Mouse (Mus musculus) mesoderm, embryonic 11.5 days (tissue): ENCODE results near the gene Fam71a.

Experiments used
- DNase-seq: peaks from one replicate; pipeline ENCODE4 v3.0.0-alpha.2; 2012; ENCODE audit warnings: low read depth, low spot score

Gene Fam71a

GRCm38 (mm10) chr1:191123696-191124095 is 40.9 kb downstream of the Fam71a start:
- DNase-seq = no peak

DNA sequence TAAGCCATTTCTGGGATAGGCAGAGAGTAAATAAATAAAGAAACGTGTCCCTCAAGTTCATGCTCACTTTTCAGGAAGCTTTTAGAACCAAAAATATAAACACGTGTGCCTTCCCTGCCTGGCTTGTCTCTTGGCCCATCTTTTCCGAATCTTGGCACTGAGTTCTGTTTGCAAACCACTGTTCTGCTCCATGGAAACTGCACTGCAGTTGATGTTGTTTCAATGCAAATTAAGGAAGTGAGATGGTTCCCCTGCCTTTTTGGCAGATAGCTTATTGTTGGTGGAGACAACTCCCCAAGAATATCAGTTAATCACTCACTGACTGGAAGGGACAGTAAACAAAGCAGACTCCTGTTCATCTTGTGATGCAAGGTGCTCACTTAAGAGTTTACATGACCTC is 41.9 kb downstream of the Fam71a start:
- DNase-seq = no peak

DNA sequence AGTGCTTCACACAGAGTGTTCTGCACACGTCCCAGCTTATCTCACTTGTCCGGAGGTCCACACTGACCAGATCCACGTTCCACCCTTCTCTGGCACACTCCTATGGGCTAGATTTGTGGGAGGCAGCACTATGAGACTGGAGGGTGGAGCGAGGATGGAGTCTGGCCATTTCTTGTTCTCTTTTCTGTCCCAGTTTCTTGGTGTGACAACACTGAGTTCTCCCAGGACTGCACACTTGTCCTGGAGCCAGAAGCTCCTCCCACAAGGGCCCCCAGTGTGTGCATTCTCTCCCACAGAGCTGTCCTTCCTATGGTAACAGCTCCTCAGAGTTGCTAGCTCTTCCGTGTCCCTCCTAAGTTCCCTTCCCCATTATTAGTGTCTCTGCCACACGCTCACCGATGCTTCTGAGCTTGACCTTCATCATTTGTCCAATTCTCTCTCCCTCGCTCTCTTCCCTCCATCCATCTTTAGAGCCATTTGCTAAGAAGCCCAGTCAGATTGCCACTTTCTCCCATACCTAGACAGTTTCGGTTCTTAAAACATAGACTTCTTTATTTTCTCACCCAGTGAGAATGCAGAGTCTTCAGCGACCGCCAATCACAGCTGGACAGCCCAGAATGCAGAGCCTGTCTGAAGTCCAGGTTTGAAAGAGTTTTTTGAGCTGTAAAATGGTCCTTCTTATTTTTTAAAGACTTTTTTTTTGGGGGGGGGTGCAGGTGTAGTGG is 48.9 kb downstream of the Fam71a start:
- DNase-seq = no peak

- DNase-seq = no peak
These were observed 49.7 kb downstream of the Fam71a start for GRCm38 (mm10) chr1:191114868-191115267.
